Mouse (Mus musculus) urinary bladder, postnatal 4 days (tissue): Measurements from ENCODE around the gene Pi4kb.
"Not testable (repeated sequence)": the region's sequence is repeated elsewhere in the genome, so short reads cannot be mapped to it uniquely, and the experiment has no call there.

Experiments
- DNase-seq, 2 experiments: peaks; one replicate each; pipeline ENCODE4 v3.0.0; 2021 to 2022; ENCODE audit warnings: low spot score in 2 of 2

Gene Pi4kb

GRCm38 (mm10) chr3:95015337-95015872, 40.9 kb downstream of the Pi4kb start, which contains the start of gene Zfp687:
TSS of gene Zfp687 (minus strand) at chr3:95015448.
- DNase-seq: peak; percentile 99 to 100

GRCm38 (mm10) chr3:95015891-95016531, 41.5 kb downstream of the Pi4kb start:
- peak; percentile 89 to 92 for DNase-seq

- DNase-seq: no peak
Observed at GRCm38 (mm10) chr3:95016532-95017056, 42.1 kb downstream of the Pi4kb start.

GRCm38 (mm10) chr3:95018741-95019140, 44.2 kb downstream of the Pi4kb start:
- DNase-seq: no peak

- not testable (repeated sequence) for DNase-seq
Observed at GRCm38 (mm10) chr3:95020956-95021355, 46.4 kb downstream of the Pi4kb start.

- peak in 1 of 2 experiments; percentile 39 for DNase-seq
Observed at GRCm38 (mm10) chr3:95024551-95024950, 50.0 kb downstream of the Pi4kb start.

GRCm38 (mm10) chr3:95025202-95025601, 50.7 kb downstream of the Pi4kb start:
- DNase-seq: no peak

GRCm38 (mm10) chr3:95027057-95027645, 52.6 kb downstream of the Pi4kb start:
- no peak for DNase-seq

GRCm38 (mm10) chr3:95027701-95028100, 53.2 kb downstream of the Pi4kb start:
- DNase-seq: no peak

GRCm38 (mm10) chr3:95028603-95029002, 54.1 kb downstream of the Pi4kb start:
- no peak for DNase-seq

GRCm38 (mm10) chr3:95029291-95029827, 54.8 kb downstream of the Pi4kb start:
- not testable (repeated sequence) for DNase-seq

- DNase-seq: no peak
Observed at GRCm38 (mm10) chr3:95029953-95030352, 55.4 kb downstream of the Pi4kb start.

GRCm38 (mm10) chr3:95041625-95042024, 67.1 kb downstream of the Pi4kb start:
- DNase-seq: no peak

- peak; percentile 95 to 96 for DNase-seq
Observed at GRCm38 (mm10) chr3:95042166-95042837, 67.8 kb downstream of the Pi4kb start, which contains the start of gene Psmd4. TSS of gene Psmd4 (minus strand) at chr3:95042614.

- no peak for DNase-seq
Observed at GRCm38 (mm10) chr3:95042838-95043229, 68.3 kb downstream of the Pi4kb start.

GRCm38 (mm10) chr3:95043251-95043650, 68.7 kb downstream of the Pi4kb start:
- DNase-seq: no peak

GRCm38 (mm10) chr3:95046462-95047057, 72.0 kb downstream of the Pi4kb start:
- DNase-seq: no peak

- DNase-seq: no peak
Observed at GRCm38 (mm10) chr3:95047914-95048313, 73.4 kb downstream of the Pi4kb start.

GRCm38 (mm10) chr3:95052959-95053358, 78.4 kb downstream of the Pi4kb start:
- no peak for DNase-seq

- DNase-seq: no peak
Observed at GRCm38 (mm10) chr3:95053701-95054100, 79.2 kb downstream of the Pi4kb start.

GRCm38 (mm10) chr3:95054481-95055260, 80.1 kb downstream of the Pi4kb start:
- no peak for DNase-seq
